Mouse (Mus musculus) neural tube, embryonic 11.5 days (tissue): ENCODE results near the gene Mrpl28. TPM values are rescaled to one million over a fixed set of nuclear protein-coding genes. Genes with fewer than 3 reads are reported as not detected.
"Not testable (repeated sequence)": the region's sequence is repeated elsewhere in the genome, so short reads cannot be mapped to it uniquely, and the experiment has no call there.

Experiments
- ATAC-seq: fragments of 200-750 bp; cut with Nextera tagmentation; 2 replicates; pipeline ENCODE4 v1.8.0; 2017; ENCODE audit warnings: moderate number of reproducible peaks, mild to moderate bottlenecking, moderate TSS enrichment, moderate library complexity; ENCODE audit not compliant: insufficient read depth, low FRiP score, low TSS enrichment
- DNase-seq: peaks from one replicate; pipeline ENCODE4 v3.0.0-alpha.2; 2015; ENCODE audit warnings: low spot score
- H3K27ac ChIP-seq: fragments of 300-500 bp; sonication (generic); 2 replicates; pipeline ENCODE4 v1.5.1; 2014; ENCODE audit warnings: low read depth, mild to moderate bottlenecking, low read length
- H3K27me3 ChIP-seq: fragments of 300-500 bp; sonication (generic); 2 replicates; pipeline ENCODE4 v1.6.1; 2014; ENCODE audit warnings: mild to moderate bottlenecking, low read length, mixed read lengths; ENCODE audit not compliant: control insufficient read depth, insufficient read depth
- H3K36me3 ChIP-seq: fragments of 300-500 bp; sonication (generic); 2 replicates; pipeline ENCODE4 v1.6.1; 2014; ENCODE audit warnings: mild to moderate bottlenecking, low read length, moderate library complexity, mixed read lengths; ENCODE audit not compliant: control insufficient read depth, insufficient read depth
- H3K4me1 ChIP-seq: fragments of 300-500 bp; sonication (generic); 2 replicates; pipeline ENCODE4 v1.6.1; 2014; ENCODE audit warnings: low read length, mixed read lengths; ENCODE audit not compliant: control insufficient read depth, insufficient read depth
- H3K4me2 ChIP-seq: fragments of 300-500 bp; sonication (generic); 2 replicates; pipeline ENCODE4 v1.6.1; 2014; ENCODE audit warnings: low read depth, mild to moderate bottlenecking, moderate library complexity
- H3K4me3 ChIP-seq: fragments of 300-500 bp; sonication (generic); 2 replicates; pipeline ENCODE4 v1.5.1; 2014; ENCODE audit warnings: low read depth, low read length
- H3K9ac ChIP-seq: fragments of 300-500 bp; sonication (generic); 2 replicates; pipeline ENCODE4 v1.6.1; 2014; ENCODE audit warnings: mild to moderate bottlenecking, low read length
- H3K9me3 ChIP-seq: fragments of 300-500 bp; sonication (generic); 2 replicates; pipeline ENCODE4 v1.6.1; 2016; ENCODE audit warnings: low read length; ENCODE audit not compliant: control insufficient read depth
- WGBS: fragments of 180-500 bp; shearing (Covaris S2); extraction: QIAGEN DNeasy Blood & Tissue Kit; methylation state at CpG from one replicate; pipeline ENCODE4 v1.1.7; 2014; 5-methylcytosine and 5-hydroxymethylcytosine counted together
- polyA plus RNA-seq: library from polyadenylated mRNA; unstranded; fragments of >200 nt; fragmentation: Nextera tagmentation; extraction: Ambion mirVana; gene quantifications from 2 replicates; pipeline ENCODE4 v1.2.1, GENCODE M21; 2014

Gene Mrpl28
- polyA plus RNA-seq, 1 experiment from 2014 or later, result 240 TPM

DNA sequence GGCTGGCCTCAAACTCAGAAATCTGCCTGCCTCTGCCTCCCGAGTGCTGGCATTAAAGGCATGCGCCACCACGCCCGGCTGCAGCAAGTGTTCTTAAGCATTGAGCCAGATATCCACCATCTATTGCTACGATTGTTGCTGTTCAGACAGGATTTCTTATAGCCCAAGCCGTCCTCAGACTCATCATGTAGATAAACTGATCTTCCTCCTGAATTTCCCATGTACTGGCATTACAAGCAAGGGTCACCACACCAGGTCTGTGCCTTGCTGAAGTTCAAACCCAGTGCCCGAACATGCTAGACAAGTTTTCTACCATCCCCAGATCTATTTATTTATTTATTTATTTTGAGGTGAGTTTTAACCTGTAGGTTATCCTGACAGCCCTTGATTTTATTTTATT lies 24.8 kb upstream of the Mrpl28 start:
- no peak overlapping the region for H3K27ac ChIP-seq
- DNase-seq (no peak), ATAC-seq (no peak)
- no peak overlapping the region for H3K4me3 ChIP-seq
- WGBS, result 94% methylated on average over 7 of the region's 7 CpGs
- H3K36me3 ChIP-seq, result no peaks in the 10 kb centered on the region
- H3K27me3 ChIP-seq, result no peaks in the 10 kb centered on the region
- no peak overlapping the region for H3K9ac ChIP-seq
- H3K4me1 ChIP-seq, result peaks cover 3% of the 10 kb centered on the region; the same call in 1 of the 2 replicates
- H3K4me2 ChIP-seq, result no peak overlapping the region
- H3K9me3 ChIP-seq, result no peaks in the 10 kb centered on the region

DNA sequence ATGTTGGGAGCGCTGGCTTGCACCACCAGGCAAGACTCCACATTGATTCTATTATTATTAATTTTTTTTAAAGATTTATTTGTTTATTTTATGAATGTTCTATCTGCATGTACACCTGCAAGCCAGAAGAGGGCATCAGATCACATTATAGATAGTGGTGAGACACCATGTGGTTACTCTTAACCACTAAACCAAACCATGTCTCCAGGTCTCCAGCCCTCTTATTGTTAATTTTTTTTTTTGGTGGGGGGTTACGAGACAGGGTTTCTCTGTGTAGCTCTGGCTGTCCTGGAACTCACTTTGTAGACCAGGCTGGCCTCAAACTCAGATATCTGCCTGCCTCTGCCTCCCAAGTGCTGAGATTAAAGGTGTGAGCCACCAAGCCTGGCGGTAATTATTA lies 24.0 kb upstream of the Mrpl28 start:
- ATAC-seq, result not testable (repeated sequence)

DNA sequence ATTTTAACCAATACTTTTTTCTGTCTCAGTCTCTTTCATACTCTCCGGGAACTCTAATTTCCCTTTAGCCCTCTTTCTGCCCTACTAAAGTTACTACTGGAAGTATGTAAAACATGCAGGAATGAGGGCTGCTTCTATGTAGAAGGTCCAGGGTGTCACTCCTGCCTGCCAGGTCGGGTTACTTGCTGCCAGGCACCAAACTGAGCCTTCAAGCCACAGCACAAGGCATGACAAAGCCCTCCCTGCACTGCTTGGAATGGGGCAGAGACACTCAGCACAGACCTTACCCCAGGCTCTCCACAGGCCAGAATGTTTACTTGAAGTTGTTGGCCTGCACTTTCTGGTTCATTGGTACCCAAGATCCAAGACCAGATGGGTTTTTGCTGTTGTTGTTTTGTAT lies 23.1 kb upstream of the Mrpl28 start:
- Histone ChIP-seq H3K9ac (no peak overlapping the region), H3K4me3 (no peak overlapping the region), H3K27ac (no peak overlapping the region), H3K27me3 (no peaks in the 10 kb centered on the region), H3K4me2 (no peak overlapping the region), H3K4me1 (no peaks in the 10 kb centered on the region), H3K36me3 (no peaks in the 10 kb centered on the region), H3K9me3 (no peaks in the 10 kb centered on the region)
- ATAC-seq (no peak), DNase-seq (no peak)
- WGBS, result 45% methylated on average over 2 of the region's 2 CpGs

More for the DNA sequence above, 24.0 kb upstream of the Mrpl28 start:
- not testable (repeated sequence) for H3K36me3 ChIP-seq, H3K27me3 ChIP-seq, DNase-seq, H3K4me2 ChIP-seq, H3K4me3 ChIP-seq, H3K4me1 ChIP-seq, H3K9ac ChIP-seq, H3K9me3 ChIP-seq, H3K27ac ChIP-seq
- 69% methylated on average over 3 of the region's 3 CpGs for WGBS

DNA sequence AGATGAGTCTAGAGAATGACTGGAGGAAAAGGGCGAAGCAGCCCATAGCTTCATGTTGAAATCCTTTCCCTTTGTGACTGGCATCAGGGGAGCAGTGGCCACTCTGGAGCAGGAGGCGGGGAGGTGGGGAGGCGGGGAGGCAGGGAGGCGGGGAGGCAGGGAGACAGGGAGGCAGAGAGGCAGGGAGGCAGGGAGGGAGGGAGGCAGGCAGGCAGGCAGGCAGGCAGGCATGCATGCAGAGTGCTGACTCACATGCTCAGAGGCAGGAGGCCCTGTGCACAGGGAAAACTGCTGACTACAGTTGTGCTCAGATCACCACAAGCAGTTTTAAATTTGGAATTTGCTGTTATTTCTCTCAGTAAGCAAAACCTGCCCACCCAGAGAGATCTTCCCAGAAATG lies 21.8 kb upstream of the Mrpl28 start:
- no peaks in the 10 kb centered on the region for H3K27me3 ChIP-seq
- no peak for DNase-seq
- H3K4me1 ChIP-seq, result no peaks in the 10 kb centered on the region
- H3K9ac ChIP-seq, result no peak overlapping the region
- H3K4me3 ChIP-seq, result no peak overlapping the region
- WGBS, result 55% methylated on average over 3 of the region's 4 CpGs
- ATAC-seq, result no peak
- H3K4me2 ChIP-seq, result no peak overlapping the region
- no peaks in the 10 kb centered on the region for H3K36me3 ChIP-seq
- H3K9me3 ChIP-seq, result no peaks in the 10 kb centered on the region
- no peak overlapping the region for H3K27ac ChIP-seq

DNA sequence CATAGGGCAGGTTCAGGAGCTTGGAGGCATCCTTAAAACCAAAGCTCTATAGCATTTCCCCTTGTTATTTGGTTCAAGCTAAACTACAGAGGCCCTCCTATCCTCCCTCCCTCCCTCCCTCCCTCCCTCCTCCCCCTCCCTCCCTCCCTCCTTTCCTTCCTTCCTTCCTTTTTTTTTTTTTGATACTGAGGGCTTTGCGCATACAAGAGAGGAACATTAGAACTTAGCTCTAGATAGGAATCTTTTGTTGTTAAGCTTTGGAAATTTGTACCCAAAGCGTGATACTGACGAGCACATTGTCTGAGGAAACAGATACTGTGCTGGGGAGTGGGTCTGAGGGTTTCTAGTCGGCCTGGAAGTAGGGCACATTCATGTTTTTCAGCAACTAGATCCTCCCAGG lies 17.7 kb upstream of the Mrpl28 start:
- H3K4me1 ChIP-seq, result no peaks in the 10 kb centered on the region
- no peaks in the 10 kb centered on the region for H3K9me3 ChIP-seq
- no peak overlapping the region for H3K27ac ChIP-seq
- H3K4me2 ChIP-seq, result no peak overlapping the region
- no peaks in the 10 kb centered on the region for H3K27me3 ChIP-seq
- no peak for ATAC-seq
- no peaks in the 10 kb centered on the region for H3K36me3 ChIP-seq
- H3K4me3 ChIP-seq, result no peak overlapping the region
- 70% methylated on average over 4 of the region's 4 CpGs for WGBS
- no peak overlapping the region for H3K9ac ChIP-seq
- no peak for DNase-seq

DNA sequence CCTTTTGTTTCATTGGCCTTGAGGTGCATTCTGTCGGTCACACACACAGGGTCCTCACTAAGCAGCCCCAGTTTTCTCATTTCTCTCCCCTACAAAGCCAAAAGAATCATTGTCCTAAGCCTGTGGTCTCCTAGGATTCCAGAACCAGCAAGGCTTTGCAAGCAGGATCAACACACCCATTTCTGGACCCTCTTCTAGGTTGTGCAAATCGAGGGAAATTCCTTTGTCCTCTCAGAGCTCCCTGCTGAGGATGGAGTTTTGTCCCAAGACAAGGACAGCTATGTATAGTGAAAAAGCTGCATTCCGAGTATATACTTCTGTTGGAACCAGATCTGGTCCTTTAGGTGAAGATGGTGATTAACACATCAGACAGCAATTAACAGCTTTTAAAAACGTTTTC lies 13.1 kb upstream of the Mrpl28 start:
- Histone ChIP-seq H3K4me2 (no peak overlapping the region), H3K36me3 (no peaks in the 10 kb centered on the region), H3K27ac (no peak overlapping the region), H3K9me3 (no peaks in the 10 kb centered on the region), H3K9ac (no peak overlapping the region), H3K4me1 (no peaks in the 10 kb centered on the region), H3K4me3 (no peak overlapping the region), H3K27me3 (peaks cover 32% of the 10 kb centered on the region)
- ATAC-seq, result no peak
- DNase-seq, result no peak
- WGBS, result 28% methylated on average over 4 of the region's 4 CpGs

DNA sequence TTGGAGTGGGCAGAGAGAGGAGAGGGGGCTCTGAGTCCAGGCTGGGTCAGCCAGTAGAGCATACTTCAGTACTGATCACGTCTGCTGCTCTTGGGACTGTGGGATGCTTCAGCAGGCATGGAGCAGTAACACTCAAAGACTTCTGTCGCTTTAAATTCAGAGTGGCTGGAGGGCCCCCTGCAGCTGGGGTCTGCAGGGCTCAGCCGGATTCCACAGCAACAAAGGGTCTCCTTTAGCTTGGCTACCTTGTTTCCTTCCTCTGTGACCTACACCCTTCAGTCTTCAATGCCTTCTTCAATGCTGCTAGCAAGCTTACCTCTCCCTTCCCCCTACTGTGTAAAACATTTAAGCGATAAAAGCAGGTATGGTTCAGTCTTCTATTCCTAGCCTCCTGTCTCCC lies 12.3 kb upstream of the Mrpl28 start:
- peaks cover 38% of the 10 kb centered on the region for H3K27me3 ChIP-seq
- H3K36me3 ChIP-seq, result no peaks in the 10 kb centered on the region
- no peaks in the 10 kb centered on the region for H3K9me3 ChIP-seq
- H3K4me2 ChIP-seq, result no peak overlapping the region
- ATAC-seq (no peak), DNase-seq (no peak)
- H3K27ac ChIP-seq, result no peak overlapping the region
- 4% methylated on average over 4 of the region's 4 CpGs for WGBS
- no peak overlapping the region for H3K4me3 ChIP-seq
- H3K4me1 ChIP-seq, result no peaks in the 10 kb centered on the region
- no peak overlapping the region for H3K9ac ChIP-seq

DNA sequence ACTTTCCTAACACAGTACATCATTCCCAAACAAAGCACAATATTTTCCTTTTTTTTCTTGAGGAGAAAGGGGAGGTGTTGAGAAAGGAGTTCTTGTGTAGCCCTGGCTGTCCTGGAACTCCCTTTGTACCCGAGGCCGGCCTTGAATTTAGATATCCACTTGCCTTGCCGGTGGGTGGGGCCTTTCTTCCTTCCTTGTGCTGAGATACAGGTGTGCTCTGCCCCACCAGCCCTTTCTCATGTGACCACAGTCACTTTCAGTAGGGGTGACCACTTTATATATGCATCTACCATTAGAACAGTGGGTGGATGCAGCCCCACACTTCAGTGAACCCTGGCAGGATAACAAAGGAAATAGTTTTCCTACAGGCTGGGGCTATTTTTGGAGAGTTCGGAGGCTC lies 11.6 kb upstream of the Mrpl28 start:
- ATAC-seq (no peak), DNase-seq (no peak)
- Histone ChIP-seq H3K4me2 (no peak overlapping the region), H3K9ac (no peak overlapping the region), H3K9me3 (no peaks in the 10 kb centered on the region), H3K36me3 (no peaks in the 10 kb centered on the region), H3K4me1 (no peaks in the 10 kb centered on the region), H3K27me3 (peaks cover 38% of the 10 kb centered on the region), H3K27ac (no peak overlapping the region), H3K4me3 (no peak overlapping the region)
- WGBS, result 25% methylated on average over 4 of the region's 4 CpGs

DNA sequence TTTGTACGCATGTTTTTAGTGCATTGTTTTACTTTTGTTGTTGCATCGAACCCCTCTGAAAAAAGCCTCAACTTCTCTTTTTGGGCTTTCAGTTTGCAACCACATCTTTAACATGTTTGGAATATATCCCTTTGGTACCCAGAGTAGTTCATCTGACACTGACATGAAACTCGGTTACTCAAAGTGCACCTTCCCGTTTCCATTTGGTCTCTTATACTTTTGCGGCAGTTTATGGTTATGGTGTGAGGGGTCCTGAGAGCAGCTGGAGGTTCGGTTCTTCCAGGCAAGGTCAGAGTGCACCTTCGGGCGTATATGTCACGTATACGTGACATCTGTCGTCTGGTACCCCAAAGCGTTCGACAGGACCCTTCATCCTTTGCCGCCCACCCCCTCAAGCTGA lies 10.5 kb upstream of the Mrpl28 start:
- DNase-seq (no peak), ATAC-seq (no peak)
- no peaks in the 10 kb centered on the region for H3K36me3 ChIP-seq
- no peak overlapping the region for H3K27ac ChIP-seq
- WGBS, result 24% methylated on average over 14 of the region's 14 CpGs
- peaks cover 38% of the 10 kb centered on the region for H3K27me3 ChIP-seq
- peak overlapping the region; percentile 60 for H3K9ac ChIP-seq
- H3K4me1 ChIP-seq, result no peaks in the 10 kb centered on the region
- peak overlapping the region; percentile 55 for H3K4me3 ChIP-seq
- peak overlapping the region; percentile 89 for H3K4me2 ChIP-seq
- no peaks in the 10 kb centered on the region for H3K9me3 ChIP-seq
